Mouse (Mus musculus): ENCODE data around the gene Mex3d.

Gene Mex3d

GRCm38 (mm10) chr10:80412656-80413541 is 25.4 kb upstream of the Mex3d start:
- peak; percentile 41 to 54 for DNase-seq (ENCODE audit: low spot score in 2 of 2)

DNA sequence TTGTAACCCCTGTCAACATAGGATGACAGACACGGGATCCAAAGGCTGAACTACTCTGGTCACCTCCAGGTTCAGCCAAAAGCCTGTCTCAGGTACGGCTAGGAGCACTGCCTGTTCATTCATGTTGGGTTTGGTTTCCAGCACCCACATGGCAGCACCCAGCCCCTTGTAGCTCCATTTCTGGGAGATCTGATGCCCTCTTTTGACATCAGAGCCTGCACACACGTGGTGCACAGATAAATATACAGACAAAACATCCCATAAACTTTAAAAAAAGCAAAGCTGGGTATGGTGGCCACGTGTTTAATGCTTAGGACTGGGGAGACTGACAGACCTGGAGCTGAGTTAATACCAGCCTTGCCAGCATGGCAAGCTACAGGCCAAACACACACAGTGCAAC is 20.5 kb upstream of the Mex3d start:
- DNase-seq (ENCODE audit: low spot score in 2 of 2): no peak

DNA sequence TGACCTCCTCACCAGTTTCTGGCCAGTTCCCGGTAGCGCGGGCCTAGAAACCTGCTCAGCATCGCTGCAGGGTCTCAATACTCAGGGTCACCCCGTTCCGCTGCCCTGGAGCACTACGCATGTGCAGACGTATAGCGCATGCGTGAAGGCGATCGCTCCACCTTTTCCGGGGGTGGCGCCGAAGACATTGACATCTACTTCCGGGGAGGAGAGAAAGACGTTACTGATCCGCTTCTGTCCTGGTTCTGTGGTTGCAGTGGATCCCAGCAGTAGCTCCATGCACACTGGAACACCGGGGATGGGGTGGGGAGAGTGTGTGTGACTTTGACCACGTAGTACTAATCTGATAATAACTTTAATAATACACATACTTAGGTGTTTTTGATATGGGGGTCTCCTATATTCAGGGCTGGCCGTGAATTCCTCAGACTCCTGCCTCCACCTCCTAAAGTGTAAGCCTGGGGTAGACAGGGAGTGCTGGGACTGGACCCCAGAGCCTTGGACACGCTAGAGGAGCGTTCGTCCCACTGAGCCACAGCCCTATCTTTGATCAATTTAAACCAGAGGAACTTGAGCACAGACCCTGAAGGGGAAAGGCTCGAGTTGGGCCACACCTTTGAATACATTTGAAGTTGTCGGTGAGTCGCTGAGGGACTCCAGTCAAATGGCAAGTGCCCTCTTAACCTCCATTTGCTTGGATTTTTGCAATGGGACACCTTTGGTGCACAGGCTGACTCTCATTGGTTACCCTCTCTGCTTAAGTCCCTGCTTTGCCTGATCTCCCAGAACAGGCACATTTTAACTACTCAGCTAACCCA is 19.4 kb upstream of the Mex3d start, which contains the start of gene Uqcr11:
TSS of gene Uqcr11 (minus strand) at position 147 of the 818 bp plus-strand sequence.
- peak; percentile 84 to 91 for DNase-seq (ENCODE audit: low spot score in 2 of 2)

GRCm38 (mm10) chr10:80405481-80406173 is 18.2 kb upstream of the Mex3d start:
- no peak for DNase-seq (ENCODE audit: low spot score in 2 of 2)

DNA sequence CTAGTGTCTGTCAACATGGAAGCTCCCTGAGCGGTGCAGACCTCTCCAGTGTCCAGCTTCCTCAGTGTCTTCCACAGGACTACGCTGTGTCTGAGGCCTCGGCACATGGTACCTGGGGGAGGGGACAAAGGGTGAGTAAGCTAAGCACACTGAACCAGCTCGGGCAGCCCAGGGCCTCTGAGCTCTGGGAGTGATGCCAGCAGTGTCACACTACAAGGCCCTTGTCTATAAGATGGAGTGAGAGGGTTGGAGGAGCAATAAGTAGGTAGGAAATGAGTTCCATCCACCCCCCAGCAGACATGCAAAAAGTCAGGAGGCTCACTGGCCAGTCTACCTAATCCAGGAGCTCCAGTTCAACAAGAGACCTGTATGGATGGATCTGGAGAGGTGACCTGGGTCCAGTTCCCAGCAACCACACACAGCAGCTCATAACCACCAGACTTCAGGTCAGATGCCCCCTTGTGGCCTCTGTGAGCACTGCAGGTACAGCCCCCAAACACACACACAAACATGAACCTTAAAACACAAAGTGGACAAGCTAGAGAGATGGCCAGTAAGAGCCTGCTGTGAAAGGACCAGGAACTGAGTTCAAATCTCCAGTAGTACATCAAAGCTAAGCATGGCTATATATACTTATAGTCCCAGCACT is 15.7 kb upstream of the Mex3d start:
- DNase-seq (ENCODE audit: low spot score in 2 of 2): no peak

GRCm38 (mm10) chr10:80400704-80401161 is 13.3 kb upstream of the Mex3d start:
- no peak for DNase-seq (ENCODE audit: low spot score in 2 of 2)

- no peak for DNase-seq (ENCODE audit: low spot score in 2 of 2)
These were observed 12.7 kb upstream of the Mex3d start for GRCm38 (mm10) chr10:80399973-80400703.

GRCm38 (mm10) chr10:80399191-80399972 is 11.9 kb upstream of the Mex3d start, which contains the start of gene Mbd3:
Gene Mbd3, minus strand, starts transcription at chr10:80399550.
- peak; percentile 99 to 100 for DNase-seq (ENCODE audit: low spot score in 2 of 2)

GRCm38 (mm10) chr10:80398719-80399190 is 11.3 kb upstream of the Mex3d start:
- DNase-seq (ENCODE audit: low spot score in 2 of 2): peak; percentile 96 to 97

DNA sequence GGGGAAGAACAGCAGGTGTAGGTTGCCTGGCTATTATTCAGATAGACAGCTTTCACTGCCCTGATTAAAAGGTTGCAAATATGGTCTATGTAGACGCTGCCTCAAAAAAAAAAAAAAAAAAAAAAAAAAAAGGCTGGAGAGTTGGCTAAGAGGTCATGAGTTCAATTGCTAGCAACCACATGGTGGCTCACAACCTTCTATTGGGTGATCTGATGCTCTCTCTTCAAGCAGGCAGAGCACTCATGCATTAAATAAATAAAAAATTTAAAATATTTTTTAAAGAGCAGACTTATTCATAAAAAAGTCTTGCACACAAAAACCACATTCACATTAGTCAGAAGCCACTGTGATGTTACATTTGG is 10.7 kb upstream of the Mex3d start:
- DNase-seq (ENCODE audit: low spot score in 2 of 2): no peak

- no peak for DNase-seq (ENCODE audit: low spot score in 2 of 2)
These were observed 10.2 kb upstream of the Mex3d start for GRCm38 (mm10) chr10:80397524-80398173.

DNA sequence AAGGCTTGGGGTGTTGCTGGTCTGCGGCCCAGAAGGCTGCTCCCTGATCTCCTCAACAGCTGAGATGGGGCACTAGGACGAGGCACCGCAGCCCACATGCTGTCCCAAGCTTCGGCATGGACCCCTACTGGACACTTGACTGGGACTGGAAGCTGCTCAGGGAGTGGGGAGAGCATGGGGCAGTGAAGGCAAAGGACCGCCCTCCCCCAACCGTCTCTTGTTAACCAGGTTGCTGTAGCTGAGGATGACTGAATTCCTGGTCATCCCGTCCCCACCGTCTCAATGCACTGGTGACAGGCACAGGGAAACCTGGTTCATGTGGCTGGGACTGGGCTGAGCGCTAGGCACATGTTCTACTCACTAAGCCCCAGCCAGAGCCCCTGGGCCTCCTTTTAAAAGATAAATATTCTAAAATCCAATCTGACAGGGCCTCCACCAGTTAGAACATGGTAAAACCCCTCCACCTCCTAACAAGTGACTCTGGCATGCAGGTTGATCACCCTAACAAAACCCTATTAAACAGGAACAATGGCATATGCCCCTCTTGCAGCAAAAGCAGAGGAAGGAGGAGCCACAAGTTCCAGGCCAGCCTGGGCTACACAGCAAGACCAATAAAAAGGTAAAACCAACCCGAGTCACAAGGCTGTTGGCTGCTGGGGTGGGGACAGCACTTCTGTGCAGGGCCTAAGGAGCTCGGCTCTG is 9.5 kb upstream of the Mex3d start:
- no peak for DNase-seq (ENCODE audit: low spot score in 2 of 2)

- no peak for DNase-seq (ENCODE audit: low spot score in 2 of 2)
These were observed 7.7 kb upstream of the Mex3d start for GRCm38 (mm10) chr10:80395025-80395627.

DNA sequence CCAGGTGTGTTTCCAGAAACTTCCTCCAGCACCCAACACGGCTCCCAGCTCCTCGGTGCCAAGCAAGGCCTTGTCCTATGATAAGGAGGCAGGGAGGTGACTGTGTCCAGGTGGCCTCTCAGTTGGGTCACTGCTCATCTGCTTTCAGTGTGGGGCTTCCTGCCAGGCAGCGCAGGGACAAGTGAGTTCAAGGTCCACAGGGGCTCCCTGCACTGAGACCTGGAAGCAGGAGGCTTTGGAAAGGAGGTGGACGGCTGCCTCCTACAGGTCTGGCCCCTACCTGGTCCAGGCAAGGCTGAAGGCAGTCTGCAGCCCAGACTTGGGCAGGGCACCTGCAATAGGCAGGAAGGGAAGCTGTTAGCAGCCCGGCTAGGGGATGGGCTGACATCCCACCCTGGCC is 5.2 kb upstream of the Mex3d start:
- no peak for DNase-seq (ENCODE audit: low spot score in 2 of 2)

GRCm38 (mm10) chr10:80390697-80391096 is 3.2 kb upstream of the Mex3d start:
- no peak for DNase-seq (ENCODE audit: low spot score in 2 of 2)

GRCm38 (mm10) chr10:80389185-80389708 is 1.8 kb upstream of the Mex3d start:
- no peak for DNase-seq (ENCODE audit: low spot score in 2 of 2)

DNA sequence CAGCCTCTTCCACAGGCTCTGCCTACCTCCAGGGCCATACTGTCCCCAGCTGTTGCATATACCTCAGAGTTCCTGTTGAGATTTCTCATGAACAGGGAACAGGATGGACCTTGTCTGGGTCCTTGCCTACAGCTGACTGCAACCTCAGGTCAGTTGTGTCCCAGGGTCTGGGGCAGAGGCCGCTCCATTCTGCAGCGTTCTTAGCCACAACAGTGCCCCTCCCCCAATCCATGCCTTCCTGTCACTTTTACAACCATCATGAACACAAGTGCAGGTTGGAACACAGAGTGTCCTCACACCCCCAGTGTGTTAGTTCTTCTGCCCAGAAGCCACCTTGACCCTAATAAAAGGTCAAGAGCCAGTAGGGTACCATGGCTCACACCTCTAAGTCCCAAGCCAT is 1.3 kb upstream of the Mex3d start:
- no peak for DNase-seq (ENCODE audit: low spot score in 2 of 2)
